Mouse (Mus musculus): ENCODE measurements around the gene Slfn8. TPM values are rescaled to one million over a fixed set of nuclear protein-coding genes. Genes with fewer than 3 reads are reported as not detected.

Gene Slfn8
- total RNA-seq, 2 experiments from 2014 or later, result 1.4 to 2.2 TPM

Small RNAs within 50 kb of the gene (microRNA-seq; reads per million reads assigned to microRNA genes)
- gene Gm27598 (ENCODE audit: borderline number of aligned reads in 2 of 2), result 0 reads per million in 2 experiments
- 0 reads per million in 2 experiments for gene Mir7679 (ENCODE audit: borderline number of aligned reads in 2 of 2)

Other genes with a start within 250 kb of the Slfn8 start
- gene Lig3, start 239.7 kb downstream of the Slfn8 start, total RNA-seq (2021), result 10 to 100 TPM; 18.2 to 21.5 TPM
- gene Rffl, start 149.6 kb downstream of the Slfn8 start, total RNA-seq (2021), result 1 to 10 TPM; 5.8 to 7.5 TPM
- gene Rad51d, start 130.2 kb downstream of the Slfn8 start, total RNA-seq (2021), result 10 to 100 TPM; 10.3 to 11.8 TPM
- under 1 TPM in 1 of 2 experiments, not detected in 1; 0.13 TPM for gene Fndc8, start 128.7 kb downstream of the Slfn8 start, total RNA-seq (2021)
- 10 to 100 TPM; 17.3 to 22.6 TPM for gene Nle1, start 112.4 kb downstream of the Slfn8 start, total RNA-seq (2021)
- gene Unc45b, start 110.3 kb downstream of the Slfn8 start, total RNA-seq (2021), result 10 to 100 TPM in 1 of 2 experiments, 1 to 10 TPM in 1; 6.5 to 10.7 TPM
- 10 to 100 TPM; 30.3 to 40.0 TPM for gene Slfn5, start 69.5 kb downstream of the Slfn8 start, total RNA-seq (2021)
- 1 to 10 TPM; 2.8 to 5.2 TPM for gene Slfn9, start 29.0 kb downstream of the Slfn8 start, total RNA-seq (2021)
- gene Slfn2, start 44.3 kb upstream of the Slfn8 start, total RNA-seq (2021), result 1 to 10 TPM; 6.6 to 8.5 TPM
- gene Slfn1, start 96.0 kb upstream of the Slfn8 start, total RNA-seq (2021), result under 1 TPM; 0.20 to 0.35 TPM
- gene Slfn4, start 154.4 kb upstream of the Slfn8 start, total RNA-seq (2021), result under 1 TPM in 1 of 2 experiments, not detected in 1; 0.13 TPM
- gene Slfn3, start 170.5 kb upstream of the Slfn8 start, total RNA-seq (2021), result 1 to 10 TPM; 3.9 to 4.6 TPM